Mouse (Mus musculus) left cerebral cortex, adult 8-10 months (tissue): ENCODE results near the gene Il4i1. TPM values are rescaled to one million over a fixed set of nuclear protein-coding genes. Genes with fewer than 3 reads are reported as not detected.
A peak's percentile ranks its signal among the peaks of the same experiment; 100 is the strongest.

Source experiments
- DNase-seq, 2 experiments: peaks; one replicate each; pipeline ENCODE4 v3.0.0; 2022; ENCODE audit warnings: low spot score in 2 of 2
- total RNA-seq, 4 experiments: library from RNA; stranded (reverse); gene quantifications; 2 replicates each; pipeline ENCODE4 v1.2.4; 2022

Gene Il4i1
- total RNA-seq, result 1 to 10 TPM; 2.1 to 8.4 (median 5.8) TPM

DNA sequence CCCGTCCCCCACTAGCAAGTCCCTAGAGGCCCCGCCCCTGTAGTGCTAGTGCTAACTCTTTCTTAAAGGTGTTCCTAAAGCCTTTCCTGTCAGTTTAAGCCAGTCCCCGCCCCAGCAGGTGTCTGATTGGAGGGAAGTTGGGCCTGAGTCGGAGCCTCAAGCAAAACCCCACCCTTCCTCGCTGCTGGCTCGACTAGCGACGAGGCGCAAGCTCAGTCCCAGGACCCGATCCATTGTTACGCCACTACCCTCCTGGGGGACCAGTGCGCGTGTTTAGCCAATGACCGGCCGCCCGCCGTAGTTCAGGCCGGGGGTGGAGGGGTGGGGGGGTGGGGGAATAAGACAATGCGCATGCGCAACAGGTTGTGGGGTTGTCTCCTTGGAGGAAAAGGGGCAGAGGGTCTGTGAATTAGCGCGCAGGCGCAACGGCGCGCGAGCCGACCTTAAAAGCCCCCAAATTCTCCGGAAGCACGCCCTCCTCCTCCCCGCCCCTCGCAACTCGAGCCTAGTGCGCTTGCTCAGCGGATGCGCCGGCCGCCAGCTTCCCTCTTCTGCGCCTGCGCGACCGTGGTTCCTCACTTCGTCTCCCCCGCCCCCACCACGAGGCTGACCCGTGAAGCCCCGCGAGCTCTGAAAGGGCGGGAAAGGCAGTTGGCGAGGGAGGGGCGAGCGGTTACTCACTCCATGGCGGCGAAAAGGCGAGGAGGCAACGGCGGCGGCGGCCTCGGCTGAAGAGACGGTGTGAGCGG is at the start of gene Il4i1, which contains the start of gene Nup62:
Il4i1 (plus strand) TSS at position 667 of the 749 bp plus-strand sequence.
Nup62 (plus strand) TSS at position 368 of the 749 bp plus-strand sequence.
- DNase-seq, result peak; percentile 96 to 98

DNA sequence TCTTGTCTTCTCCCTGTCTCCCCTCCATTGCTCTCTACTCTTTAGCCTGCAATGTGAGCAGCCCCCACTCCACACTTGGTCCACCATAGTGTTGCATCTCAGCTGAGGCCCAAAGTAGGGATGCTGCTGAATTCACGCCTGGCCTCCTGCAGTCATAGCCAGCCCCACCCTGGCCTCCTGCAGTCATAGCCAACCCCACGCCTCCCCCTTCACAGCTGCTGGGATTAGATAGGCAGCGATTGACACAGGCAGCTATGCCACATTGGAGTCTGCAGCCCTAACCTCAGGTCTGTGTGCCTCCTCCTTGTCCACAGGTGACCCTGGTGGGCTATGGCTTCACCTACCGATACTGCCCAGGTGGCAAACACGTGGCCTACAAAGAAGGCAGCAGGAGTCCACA is 48.1 kb upstream of the Il4i1 start:
- DNase-seq, result no peak

DNA sequence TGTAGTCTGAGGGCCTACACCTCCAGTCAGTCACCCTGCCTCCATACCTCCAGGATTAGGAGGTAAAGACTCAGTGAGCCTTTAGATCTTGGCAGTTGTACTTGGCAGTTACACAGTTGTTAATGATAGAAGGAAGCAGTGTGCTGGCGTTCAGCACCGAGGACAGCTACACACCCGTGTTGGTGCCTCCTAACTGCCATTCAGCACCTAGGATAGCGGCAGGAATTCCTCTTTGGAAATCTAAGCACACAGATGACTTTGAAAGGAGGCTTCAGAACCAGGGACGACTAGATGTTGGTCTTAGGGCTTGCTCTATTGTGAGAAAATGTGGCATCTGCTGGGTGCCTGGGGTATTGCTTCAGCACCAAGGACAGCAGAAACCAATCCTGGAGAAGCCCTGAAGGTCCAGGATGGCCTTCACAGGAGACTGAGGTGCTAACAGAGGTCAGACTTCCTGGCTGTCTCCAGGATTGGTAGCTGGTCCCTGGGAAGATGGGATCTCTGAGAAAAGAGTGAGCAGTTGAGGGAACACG is 46.1 kb upstream of the Il4i1 start:
- no peak for DNase-seq

- no peak for DNase-seq
Observed at GRCm38 (mm10) chr7:44772591-44773204, 43.5 kb upstream of the Il4i1 start.

- no peak for DNase-seq
Observed at GRCm38 (mm10) chr7:44776849-44777498, 39.2 kb upstream of the Il4i1 start.

DNA sequence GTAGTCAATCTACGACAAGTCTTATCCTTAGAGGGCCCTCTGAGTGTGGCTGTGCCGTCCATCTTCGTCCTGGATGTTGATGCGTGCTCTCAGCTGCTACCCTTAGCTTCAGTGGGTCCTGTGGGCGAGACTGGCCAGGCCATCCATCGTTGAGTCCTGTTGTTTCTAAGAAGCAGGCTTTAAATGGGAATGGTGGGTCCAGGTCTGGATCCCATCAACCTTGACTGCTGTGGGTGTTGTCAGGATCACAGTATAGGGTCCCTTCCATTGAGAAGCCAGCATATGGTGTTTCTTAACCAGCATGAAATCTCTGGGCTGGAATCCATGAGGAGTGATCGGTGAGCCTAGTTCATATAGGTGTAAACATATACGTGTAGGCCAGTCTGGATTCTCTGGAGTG is 36.1 kb upstream of the Il4i1 start:
- DNase-seq, result no peak

GRCm38 (mm10) chr7:44789531-44789930 is 26.7 kb upstream of the Il4i1 start:
- DNase-seq, result no peak

GRCm38 (mm10) chr7:44790066-44790465 is 26.1 kb upstream of the Il4i1 start:
- DNase-seq, result no peak

GRCm38 (mm10) chr7:44792781-44793180 is 23.4 kb upstream of the Il4i1 start:
- DNase-seq, result no peak

- DNase-seq, result no peak
Observed at GRCm38 (mm10) chr7:44808927-44809326, 7.3 kb upstream of the Il4i1 start.

DNA sequence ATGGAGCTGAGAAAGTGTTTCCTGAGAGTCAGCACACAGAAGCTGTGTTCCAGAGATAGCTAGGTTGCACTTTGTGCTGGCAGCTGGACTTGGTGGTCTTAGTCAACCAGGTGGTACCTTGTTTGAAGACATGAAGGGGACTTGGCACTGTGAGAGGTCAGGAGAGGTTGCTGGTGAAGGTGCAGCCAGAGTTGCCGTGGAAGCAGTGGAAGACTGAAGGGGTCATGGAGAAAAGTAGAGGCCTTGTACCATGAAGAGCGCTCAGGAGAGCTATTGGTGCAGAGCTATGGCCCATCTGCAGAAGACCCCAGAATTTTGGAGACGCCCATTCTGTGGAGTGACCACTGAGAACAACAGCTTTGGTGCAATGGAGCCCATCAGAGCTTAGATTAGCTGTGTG is 6.7 kb upstream of the Il4i1 start:
- DNase-seq, result no peak

DNA sequence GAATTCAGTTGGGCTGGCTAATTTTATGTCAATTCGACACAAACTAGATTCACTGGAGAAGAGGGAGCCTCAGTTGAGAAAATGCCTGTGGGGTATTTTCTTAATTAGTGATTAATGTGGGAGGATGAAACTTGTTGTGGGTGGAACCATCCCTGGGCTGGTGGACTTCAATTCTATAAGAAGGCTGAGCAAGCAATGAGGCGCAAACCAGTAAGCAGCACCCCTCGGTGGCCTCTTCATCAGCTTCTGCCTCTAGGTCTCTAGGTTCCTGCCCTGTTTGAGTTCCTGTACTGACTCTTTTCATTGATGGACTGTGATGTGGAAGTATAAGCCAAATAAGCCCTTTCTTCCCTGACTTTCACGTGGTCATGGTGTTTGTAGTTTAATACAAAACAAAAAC is 5.8 kb upstream of the Il4i1 start:
- no peak for DNase-seq

GRCm38 (mm10) chr7:44810819-44811557 is 5.2 kb upstream of the Il4i1 start:
- DNase-seq, result no peak

GRCm38 (mm10) chr7:44812651-44813325 is 3.4 kb upstream of the Il4i1 start:
- DNase-seq, result no peak

- DNase-seq, result no peak
Observed at GRCm38 (mm10) chr7:44813985-44814384, 2.2 kb upstream of the Il4i1 start.

DNA sequence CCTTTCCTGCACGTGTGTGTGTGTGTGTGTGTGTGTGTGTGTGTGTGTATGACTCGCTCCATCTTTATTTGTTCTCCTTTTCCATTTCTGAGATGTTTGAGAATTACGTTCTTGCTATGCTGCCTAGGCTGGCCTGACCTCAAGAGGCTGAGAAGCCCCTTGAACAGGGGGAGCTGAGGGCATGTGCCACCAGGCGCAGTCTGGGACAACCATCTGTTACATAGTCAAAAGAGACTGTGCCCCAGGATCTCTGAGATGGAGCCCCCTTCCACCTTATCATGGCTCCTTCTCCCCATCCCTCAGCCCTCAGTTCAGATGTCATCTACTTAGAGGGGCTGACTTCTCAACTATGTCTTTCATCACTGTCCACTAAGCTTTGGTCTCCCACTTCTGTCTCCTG is 1.8 kb upstream of the Il4i1 start:
- no peak for DNase-seq

GRCm38 (mm10) chr7:44814952-44815553 is 1.1 kb upstream of the Il4i1 start:
- no peak for DNase-seq

DNA sequence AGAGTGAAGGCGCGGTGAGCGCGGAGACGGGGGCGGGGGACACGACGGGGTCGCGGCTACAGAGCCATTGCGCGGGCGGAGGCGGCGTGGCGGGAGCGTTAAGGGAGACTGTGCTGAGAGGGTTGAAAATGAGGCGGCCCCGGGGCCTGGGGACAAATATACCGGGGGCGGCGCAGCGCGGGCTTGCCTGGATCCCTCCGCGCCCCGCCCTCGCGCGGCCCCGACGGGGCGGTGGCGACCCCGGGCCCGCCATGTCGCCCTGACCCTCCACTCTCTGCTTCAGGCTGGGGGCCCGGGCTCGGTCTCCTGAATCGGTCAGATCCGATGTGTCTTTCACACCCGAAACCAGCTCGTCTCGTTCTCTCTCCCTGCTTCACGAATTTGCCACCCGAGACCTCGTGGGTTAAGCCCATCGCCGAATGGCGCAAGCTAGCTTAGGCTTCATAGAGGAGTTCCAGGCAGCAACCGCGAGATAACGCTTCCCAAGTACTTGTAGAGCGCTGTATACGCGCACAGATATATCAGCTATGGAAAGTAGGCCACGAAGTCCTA is 359 bp downstream of the Il4i1 start, which contains the start of gene Atf5:
Atf5 (minus strand) TSS at position 189 of the 552 bp plus-strand sequence.
- DNase-seq, result no peak

DNA sequence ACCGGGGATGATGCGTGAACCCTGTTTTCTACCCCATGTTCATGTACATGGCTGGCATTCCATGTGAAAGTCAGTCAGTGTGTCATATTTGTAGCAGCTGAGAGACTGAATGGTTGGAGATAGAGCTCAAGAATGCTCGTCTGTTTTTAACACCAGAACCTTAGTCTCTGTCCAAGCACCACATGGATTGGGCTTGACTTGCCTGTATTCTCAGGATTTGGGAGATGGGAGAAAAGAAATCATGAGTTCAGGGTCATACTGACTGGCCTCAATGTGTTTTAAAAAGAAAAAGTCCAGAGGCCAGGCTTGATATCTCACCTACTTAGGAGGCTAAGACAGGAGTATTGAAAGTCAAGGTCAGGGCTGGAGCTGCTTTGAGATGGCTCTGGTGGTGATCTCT is 1.3 kb downstream of the Il4i1 start:
- DNase-seq, result no peak

DNA sequence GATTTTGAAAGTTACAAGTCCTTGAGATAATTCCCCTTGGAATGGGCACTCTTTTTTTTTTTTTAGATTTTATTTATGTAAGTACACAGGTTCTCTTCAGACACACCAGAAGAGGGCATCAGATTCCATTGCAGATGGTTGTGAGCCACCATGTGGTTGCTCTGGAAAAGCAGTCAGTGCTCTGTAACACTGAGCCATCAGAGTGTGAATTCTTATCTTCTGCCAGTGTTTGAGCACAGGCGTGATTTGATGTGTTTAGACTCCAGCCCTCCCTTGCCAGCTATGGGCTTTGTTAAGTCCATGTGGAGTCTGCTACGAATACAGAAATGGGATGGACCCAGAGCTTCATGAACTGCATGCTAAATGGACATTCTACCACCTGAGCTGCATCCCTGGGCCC is 2.0 kb downstream of the Il4i1 start:
- peak in 1 of 2 experiments; percentile 8 for DNase-seq
